Mouse (Mus musculus) monocyte, adult 5-6 weeks (primary cell): ENCODE data around the gene Crocc2. TPM values are rescaled to one million over a fixed set of nuclear protein-coding genes. Genes with fewer than 3 reads are reported as not detected.

Experiments
- ATAC-seq: fragments of 153-309, 156-312 bp; replicated peaks from 2 replicates; pipeline ENCODE4 v1.8.0; 2017; ENCODE audit warnings: mild to moderate bottlenecking; ENCODE audit not compliant: low TSS enrichment, insufficient number of reproducible peaks, severe bottlenecking, poor library complexity, low FRiP score
- total RNA-seq: library from RNA; stranded (forward); fragments of 200-1000, 200-491, 200-594 nt; gene quantifications from 3 replicates; pipeline ENCODE4 v1.2.3, GENCODE M21; 2017

The Crocc2 gene
- not detected in 3 replicates for total RNA-seq

GRCm38 (mm10) chr1:93168295-93168775 lies at the start of gene Crocc2:
Gene Crocc2 (plus strand): TSS chr1:93168725.
- ATAC-seq: no peak

- no peak for ATAC-seq
Observed at GRCm38 (mm10) chr1:93118816-93119215, 49.7 kb upstream of the Crocc2 start.

- ATAC-seq: no peak
Observed at GRCm38 (mm10) chr1:93123179-93123854, 45.2 kb upstream of the Crocc2 start.

GRCm38 (mm10) chr1:93124066-93124465 lies 44.5 kb upstream of the Crocc2 start:
- ATAC-seq: no peak

- ATAC-seq: no peak
Observed at GRCm38 (mm10) chr1:93125256-93125655, 43.3 kb upstream of the Crocc2 start.

GRCm38 (mm10) chr1:93128209-93128608 lies 40.3 kb upstream of the Crocc2 start:
- no peak for ATAC-seq

- ATAC-seq: no peak
Observed at GRCm38 (mm10) chr1:93128710-93129349, 39.7 kb upstream of the Crocc2 start.

GRCm38 (mm10) chr1:93130242-93130983 lies 38.1 kb upstream of the Crocc2 start:
- no peak for ATAC-seq

- ATAC-seq: no peak
Observed at GRCm38 (mm10) chr1:93132676-93133075, 35.8 kb upstream of the Crocc2 start.

GRCm38 (mm10) chr1:93135036-93135526 lies 33.4 kb upstream of the Crocc2 start, which contains the start of gene Agxt:
Gene Agxt (plus strand): TSS chr1:93135240.
- no peak for ATAC-seq

GRCm38 (mm10) chr1:93138534-93138933 lies 30.0 kb upstream of the Crocc2 start:
- ATAC-seq: no peak

- ATAC-seq: no peak
Observed at GRCm38 (mm10) chr1:93139713-93140112, 28.8 kb upstream of the Crocc2 start.

GRCm38 (mm10) chr1:93142871-93143270 lies 25.7 kb upstream of the Crocc2 start:
- no peak for ATAC-seq

GRCm38 (mm10) chr1:93144176-93144575 lies 24.3 kb upstream of the Crocc2 start:
- no peak for ATAC-seq

GRCm38 (mm10) chr1:93150907-93151661 lies 17.4 kb upstream of the Crocc2 start:
- no peak for ATAC-seq

- ATAC-seq: no peak
Observed at GRCm38 (mm10) chr1:93157566-93157965, 11.0 kb upstream of the Crocc2 start.

- no peak for ATAC-seq
Observed at GRCm38 (mm10) chr1:93158916-93159315, 9.6 kb upstream of the Crocc2 start.

- no peak for ATAC-seq
Observed at GRCm38 (mm10) chr1:93159566-93160500, 8.7 kb upstream of the Crocc2 start.
